Mouse (Mus musculus) kidney, postnatal 4 days (tissue): ENCODE data around the gene Iqsec2.
A peak's percentile ranks its signal among the peaks of the same experiment; 100 is the strongest.

ENCODE experiments used
- DNase-seq, 2 experiments: peaks; one replicate each; pipeline ENCODE4 v3.0.0; 2021; ENCODE audit warnings: mixed read lengths in 2 of 2

Iqsec2 gene

GRCm38 (mm10) chrX:152143941-152144741, at the start of gene Iqsec2:
TSS of gene Iqsec2 (plus strand) at chrX:152144268.
- peak; percentile 48 to 55 for DNase-seq

- DNase-seq, result no peak
Observed at GRCm38 (mm10) chrX:152097572-152097971, 46.5 kb upstream of the Iqsec2 start.

- DNase-seq, result no peak
Observed at GRCm38 (mm10) chrX:152121687-152122086, 22.4 kb upstream of the Iqsec2 start.

- DNase-seq, result no peak
Observed at GRCm38 (mm10) chrX:152130777-152131176, 13.3 kb upstream of the Iqsec2 start.

- DNase-seq, result no peak
Observed at GRCm38 (mm10) chrX:152132029-152132428, 12.0 kb upstream of the Iqsec2 start.

GRCm38 (mm10) chrX:152135195-152135594, 8.9 kb upstream of the Iqsec2 start:
- DNase-seq, result no peak

- peak; percentile 23 to 27 for DNase-seq
Observed at GRCm38 (mm10) chrX:152144742-152145214, 710 bp downstream of the Iqsec2 start.

- DNase-seq, result no peak
Observed at GRCm38 (mm10) chrX:152146150-152146549, 2.1 kb downstream of the Iqsec2 start.

- no peak for DNase-seq
Observed at GRCm38 (mm10) chrX:152146691-152147090, 2.6 kb downstream of the Iqsec2 start.

- peak; percentile 74 to 84 for DNase-seq
Observed at GRCm38 (mm10) chrX:152147451-152148116, 3.5 kb downstream of the Iqsec2 start.

- DNase-seq, result no peak
Observed at GRCm38 (mm10) chrX:152148706-152149105, 4.6 kb downstream of the Iqsec2 start.

GRCm38 (mm10) chrX:152151709-152152108, 7.6 kb downstream of the Iqsec2 start:
- peak; percentile 64 to 76 for DNase-seq

GRCm38 (mm10) chrX:152158294-152158693, 14.2 kb downstream of the Iqsec2 start:
- no peak for DNase-seq

GRCm38 (mm10) chrX:152161404-152161803, 17.3 kb downstream of the Iqsec2 start:
- no peak for DNase-seq

- DNase-seq, result no peak
Observed at GRCm38 (mm10) chrX:152164061-152164460, 20.0 kb downstream of the Iqsec2 start.

- no peak for DNase-seq
Observed at GRCm38 (mm10) chrX:152166161-152166560, 22.1 kb downstream of the Iqsec2 start.

GRCm38 (mm10) chrX:152168521-152168920, 24.5 kb downstream of the Iqsec2 start:
- DNase-seq, result peak; percentile 39 to 41

GRCm38 (mm10) chrX:152171041-152172026, 27.3 kb downstream of the Iqsec2 start:
- DNase-seq, result peak; percentile 8 to 15

GRCm38 (mm10) chrX:152172487-152172935, 28.4 kb downstream of the Iqsec2 start:
- DNase-seq, result peak; percentile 50 to 64

- DNase-seq, result peak; percentile 64 to 77
Observed at GRCm38 (mm10) chrX:152175284-152175683, 31.2 kb downstream of the Iqsec2 start.

- no peak for DNase-seq
Observed at GRCm38 (mm10) chrX:152177897-152178296, 33.8 kb downstream of the Iqsec2 start.

GRCm38 (mm10) chrX:152178843-152179545, 34.9 kb downstream of the Iqsec2 start:
- DNase-seq, result peak; percentile 78 to 82
